Mouse (Mus musculus) T-cell, adult 2 months (primary cell): ENCODE results near the gene Atp13a3.
A peak's percentile ranks its signal among the peaks of the same experiment; 100 is the strongest.

Experiments
- DNase-seq: peaks from one replicate; pipeline ENCODE4 v3.0.0; 2022; ENCODE audit warnings: low spot score

The Atp13a3 gene

DNA sequence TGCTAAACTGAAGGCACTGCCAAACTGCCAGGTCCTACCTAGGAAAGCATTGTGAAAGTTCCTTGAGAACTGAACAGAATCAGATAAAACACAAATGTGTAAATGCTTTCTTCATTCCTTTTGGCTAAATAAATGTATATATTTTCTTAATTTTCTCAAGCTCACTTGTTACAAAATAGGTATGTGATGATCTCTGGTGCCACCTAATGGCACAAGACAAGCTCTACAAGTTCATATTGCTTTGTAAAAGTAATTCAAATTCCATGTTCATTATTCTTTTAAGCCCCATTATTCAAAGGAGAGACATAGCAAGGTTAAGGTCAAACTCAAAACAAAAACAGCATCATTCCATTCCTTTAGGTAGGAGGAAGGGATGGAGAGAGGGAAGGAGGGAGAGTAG, 91.5 kb downstream of the Atp13a3 start:
- DNase-seq, result no peak

DNA sequence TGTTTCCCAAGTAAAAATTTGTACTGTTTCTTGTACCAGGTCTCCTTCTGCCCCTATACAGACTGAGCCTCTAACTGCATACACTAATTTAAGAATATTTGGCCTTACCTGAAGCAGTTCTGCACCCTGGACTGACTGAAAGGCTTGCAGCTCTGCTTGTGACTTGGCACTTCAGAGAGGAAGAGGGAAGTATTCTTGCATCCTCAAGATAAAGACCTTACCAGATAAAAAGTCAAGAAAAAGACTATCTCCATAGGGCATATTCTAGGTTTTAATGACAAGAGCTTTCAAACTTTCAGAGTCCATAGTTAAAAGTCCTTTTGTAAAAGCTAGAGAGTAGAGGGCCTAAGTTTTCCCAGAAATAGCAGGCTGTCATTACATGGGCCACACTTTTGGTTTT, 95.1 kb downstream of the Atp13a3 start, which contains the start of gene Gp5:
Gp5 (minus strand) TSS at position 133 of the 400 bp plus-strand sequence.
- no peak for DNase-seq

DNA sequence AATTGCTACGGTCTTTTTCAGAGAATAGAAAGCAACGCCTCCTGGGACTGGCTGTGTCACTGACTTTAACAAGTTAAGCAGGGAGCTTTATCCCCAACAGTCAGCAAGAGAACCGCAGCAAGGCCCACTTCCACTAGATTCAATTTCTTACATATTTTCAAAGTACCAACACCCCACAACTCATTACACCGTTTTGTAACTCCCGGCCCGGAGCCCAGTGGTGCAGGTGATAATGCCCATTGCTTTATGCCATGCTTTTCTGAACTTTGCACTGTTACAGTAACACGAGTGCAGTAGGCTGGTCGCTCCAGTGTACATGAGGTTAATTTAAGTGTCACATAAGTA, 95.6 kb downstream of the Atp13a3 start:
- no peak for DNase-seq

DNA sequence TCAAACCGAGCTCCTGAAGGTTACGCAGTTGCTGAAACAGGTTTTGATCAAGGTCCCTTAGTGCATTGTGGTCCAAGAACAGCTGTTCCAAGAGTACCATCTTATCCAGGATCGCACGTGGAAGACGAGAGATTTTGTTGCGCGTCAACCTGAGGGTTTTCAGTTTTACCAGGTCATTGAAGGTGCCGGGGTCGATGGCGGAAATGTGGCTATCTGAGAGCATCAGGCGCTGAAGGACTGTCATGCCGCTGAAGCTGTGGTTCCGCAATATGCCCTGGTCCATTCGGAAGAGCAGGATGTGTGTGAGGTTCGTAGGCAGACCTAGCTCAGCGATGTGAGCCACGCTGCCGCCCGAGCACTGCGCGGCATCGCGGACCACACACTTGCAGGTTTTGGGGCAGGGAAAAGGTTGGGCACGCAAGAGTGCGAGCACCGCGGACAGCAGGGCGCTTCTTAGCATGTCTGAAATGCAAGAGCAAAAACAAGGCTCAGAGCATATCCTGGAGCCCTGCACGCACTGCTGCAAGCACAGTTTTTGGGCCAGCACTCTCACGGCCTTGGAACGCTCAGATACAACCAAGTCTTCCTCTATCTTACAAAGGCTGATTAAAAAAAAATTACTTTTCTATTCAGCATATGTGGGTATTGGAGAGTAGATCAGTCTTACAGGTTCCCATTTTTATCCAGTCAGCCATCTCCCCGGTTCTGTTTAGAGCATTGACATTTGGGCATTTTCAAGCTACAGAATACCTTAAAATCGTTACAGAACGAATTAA, 96.2 kb downstream of the Atp13a3 start:
- peak; percentile 8 for DNase-seq

DNA sequence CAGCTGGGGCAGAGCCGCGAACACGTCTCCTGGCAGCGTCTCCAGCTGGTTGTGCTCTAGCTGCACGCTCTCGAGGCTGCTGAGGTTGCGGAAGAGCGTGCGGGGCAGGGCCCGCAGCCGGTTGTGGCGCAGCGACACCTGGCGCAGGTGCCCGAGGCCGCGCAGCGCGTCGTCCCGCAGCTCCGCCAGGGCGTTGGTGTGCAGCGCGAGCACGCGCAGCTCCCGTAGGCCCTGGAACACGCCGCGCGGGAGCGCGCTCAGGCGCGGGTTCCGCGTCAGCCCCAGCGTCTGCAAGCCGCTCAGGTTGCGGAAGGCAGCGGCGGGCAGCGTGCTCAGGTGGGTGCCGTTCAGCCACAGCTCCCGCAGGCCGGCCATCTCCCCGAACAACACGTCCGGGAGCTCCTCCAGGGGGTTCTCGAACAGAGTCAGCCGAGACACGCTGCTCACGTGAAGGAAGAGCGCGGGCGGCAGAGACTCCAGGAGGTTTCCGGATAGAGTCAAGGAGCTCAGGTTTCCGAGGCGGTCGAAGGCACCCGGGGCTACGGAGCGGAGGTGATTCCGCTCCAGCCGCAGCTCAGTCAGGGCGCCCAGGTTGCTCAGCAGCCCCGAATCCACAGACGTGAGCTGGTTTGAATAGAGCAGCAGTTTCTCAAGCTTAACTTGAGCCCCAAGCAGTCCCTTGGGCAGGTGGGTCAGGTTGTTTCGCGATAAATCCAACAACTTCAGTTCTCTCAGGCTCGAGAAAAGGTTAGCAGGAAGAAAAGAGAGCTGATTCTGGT, 97.0 kb downstream of the Atp13a3 start:
- peak; percentile 48 for DNase-seq

DNA sequence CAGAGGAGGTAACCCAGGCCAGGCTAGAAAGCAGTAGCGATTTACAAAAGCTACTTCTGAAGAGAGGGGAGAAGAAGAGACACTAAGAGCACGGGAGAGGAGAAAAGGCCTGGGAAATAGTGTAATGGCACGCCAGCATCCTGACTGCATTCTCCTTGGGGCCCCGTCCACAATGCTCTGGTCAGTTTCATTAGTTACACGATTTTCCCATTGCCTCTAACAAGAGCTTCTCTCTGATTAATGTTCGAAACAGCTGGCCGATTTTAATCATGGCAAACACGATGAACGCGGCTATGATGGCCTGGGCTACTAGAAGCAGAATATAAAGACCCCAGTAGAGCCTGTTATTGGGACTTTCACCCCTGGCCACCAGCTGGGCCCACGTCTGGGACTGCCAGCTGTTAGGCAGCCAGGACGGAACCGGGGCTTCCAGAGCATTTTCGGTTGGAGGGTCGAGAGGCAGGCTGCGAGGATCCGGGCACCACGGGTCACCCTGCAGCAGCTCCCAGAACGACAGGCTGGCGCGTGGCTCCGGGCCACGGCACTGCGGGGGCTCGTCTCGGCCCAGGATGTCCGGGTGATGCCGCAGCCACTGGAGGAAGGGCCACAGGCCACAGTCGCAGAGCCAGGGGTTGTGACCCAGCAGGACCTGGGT, 97.7 kb downstream of the Atp13a3 start:
- no peak for DNase-seq

DNA sequence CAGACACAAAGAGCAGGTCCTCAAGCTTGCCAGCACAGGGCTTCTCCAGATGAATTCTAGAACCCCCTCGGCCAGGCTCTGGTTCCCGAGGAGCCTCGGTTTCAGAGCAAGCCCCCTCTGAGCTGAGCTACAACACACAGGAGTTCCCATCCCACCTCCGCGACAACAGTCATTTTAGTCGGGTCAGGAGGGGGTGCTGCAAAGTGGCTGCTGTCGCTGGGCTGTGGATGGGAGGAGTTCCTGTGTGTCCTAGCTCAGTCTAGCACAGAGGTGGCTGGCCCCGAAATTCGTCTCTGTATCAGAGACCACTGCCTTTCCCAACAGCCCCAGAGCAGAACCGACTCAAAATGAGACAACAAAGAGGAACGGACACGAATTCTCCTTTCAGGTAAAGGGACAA, 98.5 kb downstream of the Atp13a3 start:
- no peak for DNase-seq

DNA sequence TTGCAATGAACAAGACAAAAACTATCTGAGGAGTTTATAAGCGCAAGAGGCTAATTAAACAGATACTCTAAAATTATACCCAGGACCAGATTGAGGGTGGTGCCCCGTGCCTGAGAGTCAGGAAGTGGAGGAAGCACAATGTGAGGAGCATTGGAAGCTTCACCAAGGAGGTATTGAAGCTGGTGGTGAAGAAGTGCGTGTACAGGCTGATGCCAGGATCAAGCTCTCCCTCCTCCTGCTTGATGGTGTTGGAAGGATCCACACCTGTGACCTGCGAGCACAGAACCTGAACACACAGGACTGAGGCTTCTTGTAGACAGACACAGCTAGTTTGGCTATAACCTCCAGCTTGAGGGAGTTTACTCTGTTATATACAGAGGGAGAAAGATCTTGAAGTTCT, 99.7 kb downstream of the Atp13a3 start:
- no peak for DNase-seq

DNA sequence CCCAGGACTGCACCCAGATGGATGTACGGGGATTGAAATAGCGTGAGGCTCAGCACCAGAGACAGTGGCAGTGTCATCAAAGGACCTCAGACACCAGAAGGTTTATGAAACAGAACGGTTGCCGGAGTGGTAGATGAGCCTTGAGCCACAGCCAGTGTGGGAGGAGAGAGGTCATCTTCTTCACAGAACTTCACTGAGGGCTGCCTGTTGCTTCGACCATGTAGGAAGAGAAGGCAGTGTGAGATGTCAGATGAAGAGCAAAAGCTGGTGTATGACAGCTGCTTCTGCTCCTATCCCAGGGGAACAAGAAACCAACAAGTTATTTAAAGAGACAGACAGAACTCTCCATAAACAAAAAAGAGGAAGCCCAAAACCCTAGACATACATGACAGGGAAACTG, 101.5 kb downstream of the Atp13a3 start:
- DNase-seq, result no peak

DNA sequence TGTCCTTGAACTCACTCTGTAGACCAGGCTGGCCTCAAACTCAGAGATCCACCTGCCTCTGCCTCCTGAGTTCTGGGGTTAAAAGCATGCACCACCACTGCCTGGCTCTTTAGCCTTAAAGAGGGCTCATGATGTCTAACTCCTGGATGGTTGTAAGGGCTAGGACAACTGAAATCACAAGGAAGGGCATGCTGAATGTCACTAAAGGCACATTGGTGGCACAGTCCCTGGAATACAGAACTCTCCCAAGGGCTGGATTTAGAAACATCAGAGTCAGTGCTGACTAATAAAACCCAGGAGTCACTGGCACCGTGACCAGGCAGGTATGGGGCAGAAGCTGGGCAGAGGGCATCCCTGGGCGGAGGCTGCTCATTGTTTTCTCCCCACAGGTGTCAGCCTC, 102.4 kb downstream of the Atp13a3 start:
- DNase-seq, result no peak

DNA sequence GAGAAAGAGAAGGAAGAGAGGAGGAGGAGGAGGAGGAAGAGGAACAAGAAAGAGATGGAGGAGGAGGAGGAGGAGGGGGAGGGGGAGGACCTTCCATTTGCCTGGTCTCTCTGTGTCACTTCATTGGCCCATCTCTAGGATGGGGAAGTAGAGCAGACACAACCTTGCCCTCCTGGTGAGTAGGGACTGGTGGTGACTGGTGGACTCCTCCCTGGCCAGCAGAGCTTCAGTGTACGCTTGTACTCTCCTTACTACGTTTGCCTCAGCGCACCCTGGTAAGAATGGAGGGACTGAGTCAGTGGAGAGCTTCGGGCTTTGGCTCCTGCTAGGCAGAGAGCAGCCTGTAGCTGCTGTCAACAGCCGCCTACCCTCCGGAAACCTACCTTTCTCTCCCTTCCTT, 103.1 kb downstream of the Atp13a3 start:
- no peak for DNase-seq

DNA sequence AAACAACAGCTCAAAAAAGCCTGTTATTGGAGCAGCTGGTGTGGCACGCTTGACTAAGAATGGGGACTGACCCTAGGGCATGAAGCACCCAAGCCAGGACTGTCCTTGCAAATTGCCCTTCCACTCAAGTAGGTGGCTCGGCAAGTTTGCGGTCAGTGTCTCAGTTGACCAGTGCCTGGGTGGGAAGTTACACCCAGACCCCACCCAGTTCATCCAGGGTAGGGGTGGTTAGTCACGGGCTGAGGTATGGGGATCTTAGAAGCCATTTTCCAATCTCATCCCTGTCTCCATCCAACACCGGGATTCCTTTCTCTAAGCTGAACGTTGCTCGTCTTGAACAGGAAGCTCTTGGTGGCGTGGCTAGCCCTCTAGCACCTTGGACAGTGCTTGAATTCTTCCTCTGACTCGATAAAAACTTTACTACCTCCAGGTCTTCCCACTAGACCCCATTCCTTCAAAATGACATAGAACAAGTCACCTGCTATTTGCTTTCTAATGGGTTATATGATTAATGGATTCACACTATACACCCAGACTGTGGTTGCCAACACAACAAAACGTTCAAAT, 106.0 kb downstream of the Atp13a3 start:
- no peak for DNase-seq

DNA sequence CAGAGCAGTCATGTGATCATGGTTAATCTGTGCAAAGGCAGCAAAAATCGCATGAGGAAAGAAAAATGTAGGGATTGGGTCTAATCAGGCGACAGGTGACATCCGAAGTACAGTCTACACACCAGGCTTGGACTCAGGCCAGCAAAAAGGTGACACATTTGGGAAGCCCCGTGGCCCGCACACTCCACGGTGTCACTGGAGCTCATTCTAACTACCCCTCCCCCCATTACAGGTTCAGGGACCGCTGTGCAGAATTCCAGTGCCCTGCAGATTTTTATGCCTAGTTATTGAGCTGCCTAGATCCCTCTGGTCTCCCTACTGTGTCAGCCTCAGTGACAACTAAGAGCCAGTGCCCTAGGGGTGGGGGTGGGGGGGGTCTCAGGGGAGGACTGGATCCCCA, 108.3 kb downstream of the Atp13a3 start:
- DNase-seq, result no peak

DNA sequence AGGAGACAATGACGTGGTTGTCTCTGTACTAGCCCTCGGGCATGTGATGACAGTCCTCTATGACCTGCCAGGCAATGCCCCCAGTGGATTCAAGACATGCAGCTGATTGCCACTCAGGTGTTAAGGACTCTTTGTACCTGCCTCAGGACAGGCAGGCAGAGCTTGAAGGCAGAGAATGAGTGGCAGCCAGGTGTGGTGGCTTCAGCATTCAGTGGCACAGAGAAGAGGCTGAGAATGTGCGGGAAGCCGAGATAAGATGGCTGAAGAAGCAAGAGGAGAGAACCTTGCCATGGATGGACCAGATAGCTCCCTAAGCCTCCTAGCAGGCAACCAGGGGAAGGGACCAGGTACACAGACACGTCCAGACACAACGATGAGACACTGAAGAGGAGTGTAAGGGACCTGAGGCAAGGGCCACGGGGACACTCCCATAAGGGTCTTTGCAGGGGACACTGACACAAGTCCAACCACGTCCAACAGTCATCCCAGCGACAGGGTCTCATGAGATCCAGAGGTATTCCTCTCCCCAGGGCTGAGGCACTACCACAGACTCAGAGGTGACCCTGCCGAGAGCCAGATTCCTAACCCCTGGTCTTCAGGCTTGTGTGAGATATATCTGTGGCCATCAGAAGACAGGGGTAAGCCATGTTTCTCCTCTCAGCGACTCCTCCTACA, 109.0 kb downstream of the Atp13a3 start:
- no peak for DNase-seq

DNA sequence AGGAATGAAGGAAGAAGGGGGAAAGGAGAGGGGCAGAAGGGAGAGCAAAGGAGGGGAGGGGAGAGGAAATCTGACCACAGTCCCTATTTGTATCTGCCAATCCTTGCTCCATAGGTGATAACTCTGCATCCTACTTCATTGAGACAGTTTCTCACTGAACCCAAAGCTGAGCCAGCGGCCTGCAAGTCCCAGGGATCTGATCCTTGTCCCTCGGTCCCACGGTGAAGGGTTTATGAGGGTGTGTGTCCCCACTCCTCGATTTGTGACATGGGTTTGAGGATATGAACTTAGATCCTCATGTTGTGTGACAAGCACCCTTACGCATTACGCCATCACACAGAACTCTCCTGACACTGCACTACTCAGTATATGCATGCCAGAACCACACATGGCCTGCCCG, 110.7 kb downstream of the Atp13a3 start:
- DNase-seq, result no peak

DNA sequence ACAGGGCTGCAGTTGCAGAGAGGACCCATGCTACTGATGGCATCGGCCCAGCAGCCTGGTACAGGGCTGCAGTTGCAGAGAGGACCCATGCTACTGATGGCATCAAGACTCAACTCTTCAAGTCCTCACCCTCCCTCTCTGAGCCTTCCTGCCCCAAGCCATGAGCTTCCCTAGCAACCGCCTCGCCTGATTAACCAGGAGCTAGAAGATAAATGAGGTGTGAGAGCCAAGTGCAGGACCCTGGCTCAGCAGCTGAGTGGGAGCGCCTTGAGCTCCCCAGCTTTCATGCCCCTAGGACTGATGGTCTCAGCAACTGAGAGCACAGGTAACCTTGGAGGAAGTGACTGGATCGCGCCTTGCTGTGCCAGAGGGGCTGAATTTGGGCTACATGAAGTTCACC, 115.3 kb downstream of the Atp13a3 start:
- DNase-seq, result no peak

DNA sequence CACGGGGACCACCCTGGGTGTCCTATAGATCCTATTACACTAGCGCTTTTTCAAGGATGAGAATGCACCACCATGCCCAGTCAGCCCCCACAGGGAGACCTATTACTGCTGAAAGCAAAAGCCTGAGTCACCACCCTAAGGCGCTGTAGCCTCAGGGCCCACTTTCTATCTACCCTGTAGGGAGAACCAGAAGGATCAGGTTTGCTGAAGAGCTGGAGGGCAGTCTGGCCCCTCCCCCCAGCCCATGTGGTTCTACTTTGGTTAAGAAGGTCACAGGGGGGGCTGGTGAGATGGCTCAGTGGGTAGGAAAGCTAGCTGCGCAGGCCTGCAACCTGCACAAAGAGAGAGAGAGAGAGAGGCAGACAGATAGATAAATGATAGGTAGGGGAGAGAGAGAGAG, 120.1 kb downstream of the Atp13a3 start:
- DNase-seq, result no peak

DNA sequence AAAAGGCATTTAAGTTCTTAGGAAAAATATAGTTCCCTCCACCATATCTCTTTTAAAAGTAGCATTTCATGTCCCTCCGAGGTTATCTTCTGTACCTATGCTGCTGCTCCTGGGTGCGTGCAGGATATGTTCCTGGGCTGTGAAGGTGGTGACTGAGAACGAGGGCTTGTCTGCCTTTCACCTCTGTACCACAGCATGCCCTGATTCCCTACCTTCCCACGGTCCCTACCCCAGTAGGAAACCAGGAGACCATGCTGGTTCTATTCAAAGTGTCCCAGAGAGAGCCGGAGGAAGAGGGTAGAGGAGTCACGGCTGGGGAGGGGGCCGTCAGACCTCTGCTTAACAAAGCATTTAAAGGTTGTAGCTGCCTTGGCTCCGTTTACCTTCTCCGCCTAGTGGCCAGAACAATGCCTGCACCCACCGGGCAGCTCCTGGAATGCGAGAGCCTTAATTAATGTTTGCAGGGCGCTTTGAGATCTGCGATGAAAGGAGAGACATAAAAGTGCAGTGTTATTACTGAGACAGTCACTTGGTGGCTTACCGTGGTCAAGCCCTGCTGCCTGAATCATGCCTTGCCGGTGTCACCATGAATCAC, 121.9 kb downstream of the Atp13a3 start:
- DNase-seq, result no peak

DNA sequence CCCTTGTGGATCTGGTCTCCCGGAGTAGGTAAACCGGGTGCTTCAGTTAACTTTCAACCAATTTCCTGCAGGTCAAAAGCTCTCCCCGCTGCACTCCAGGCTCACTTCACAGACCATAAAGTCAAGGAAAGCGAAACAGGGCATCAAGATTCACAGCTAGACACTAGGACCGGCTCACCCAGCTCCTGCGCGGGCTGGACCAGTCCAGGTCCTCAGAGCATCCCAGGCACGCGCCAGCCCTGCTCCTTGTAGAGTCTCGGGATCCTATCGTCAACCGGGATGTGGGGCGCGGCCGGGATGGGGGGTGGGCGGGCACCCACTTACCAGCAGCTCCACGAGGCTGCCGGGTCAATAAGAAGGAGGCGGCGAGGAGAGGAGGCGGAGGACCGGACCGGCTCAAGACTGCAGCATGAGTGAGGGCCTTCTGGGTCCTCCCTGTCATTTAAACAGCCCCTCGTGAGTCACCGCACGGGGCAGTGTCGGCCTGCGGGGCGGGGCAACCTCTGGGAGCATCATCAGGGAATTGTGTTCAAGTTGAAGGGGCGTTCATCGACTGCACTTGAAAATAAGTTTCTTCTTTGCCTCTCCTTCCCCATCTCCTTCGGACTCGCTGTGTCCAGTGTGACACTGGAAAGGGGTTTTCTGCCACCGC, 122.8 kb downstream of the Atp13a3 start, which contains the start of gene Lrrc15:
Lrrc15 (minus strand) TSS at position 413 of the 652 bp plus-strand sequence.
- DNase-seq, result no peak

DNA sequence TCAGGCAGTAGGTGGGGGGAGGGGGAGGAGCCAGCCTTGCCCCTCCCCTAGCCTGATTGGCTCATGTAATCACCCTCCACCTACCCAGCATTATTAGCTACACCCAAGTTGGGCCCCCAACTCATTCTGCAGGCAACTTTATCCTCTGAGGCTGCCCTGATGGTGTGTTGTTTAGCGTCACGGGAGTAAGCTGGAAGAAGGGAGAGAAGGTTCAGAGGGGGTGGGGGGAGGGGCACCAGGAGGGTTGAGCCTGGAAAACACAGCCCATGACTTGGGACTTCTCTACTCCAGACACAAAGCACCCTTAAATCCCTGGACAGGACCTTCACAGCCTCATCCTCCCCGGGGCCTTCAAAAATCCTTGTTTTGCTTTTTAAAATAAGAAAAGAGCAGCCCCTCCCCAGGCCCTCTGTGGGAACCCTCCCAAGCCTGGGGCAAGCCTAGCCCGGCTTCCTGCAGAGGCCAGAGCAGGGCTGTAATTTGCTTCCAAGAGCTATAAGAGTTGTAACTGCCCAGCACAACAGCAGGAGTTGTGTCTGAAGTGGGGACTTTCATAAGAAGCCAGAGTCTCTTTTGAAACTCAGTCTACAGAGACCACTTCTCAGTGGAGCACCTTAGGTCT, 125.0 kb downstream of the Atp13a3 start:
- no peak for DNase-seq

DNA sequence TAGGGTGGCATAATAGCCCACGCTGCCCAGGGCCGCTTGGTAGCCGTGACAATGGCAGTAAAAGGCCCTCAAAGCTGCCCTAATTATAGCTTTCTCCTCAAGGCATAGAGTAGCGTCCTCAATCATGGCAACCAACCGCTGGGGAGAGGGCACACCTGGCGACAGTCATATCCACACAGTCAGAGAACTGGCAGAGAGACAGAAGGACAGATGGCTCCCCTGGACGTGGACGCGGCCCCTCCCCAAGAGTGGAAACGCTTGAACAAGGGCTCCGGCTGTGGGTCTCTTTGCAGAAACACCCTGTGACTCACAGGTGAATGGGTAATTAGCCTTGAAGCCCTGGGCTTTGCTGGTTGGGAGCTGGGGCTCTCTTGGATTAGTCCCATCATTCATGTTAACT, 127.4 kb downstream of the Atp13a3 start:
- no peak for DNase-seq
